Mouse (Mus musculus): ENCODE measurements around the gene Immt.

The Immt gene

GRCm38 (mm10) chr6:71830690-71831580 lies at the start of gene Immt:
Immt (plus strand) TSS chr6:71831331.
- peak; percentile 97 to 98 for DNase-seq (ENCODE audit: low spot score in 2 of 2)

GRCm38 (mm10) chr6:71783165-71783564 lies 48.0 kb upstream of the Immt start:
- DNase-seq (ENCODE audit: low spot score in 2 of 2), result no peak

- peak in 1 of 2 experiments; percentile 2 for DNase-seq (ENCODE audit: low spot score in 2 of 2)
Measured at GRCm38 (mm10) chr6:71788348-71788747, 42.8 kb upstream of the Immt start.

- DNase-seq (ENCODE audit: low spot score in 2 of 2), result no peak
Measured at GRCm38 (mm10) chr6:71791771-71792170, 39.4 kb upstream of the Immt start.

GRCm38 (mm10) chr6:71799391-71799790 lies 31.7 kb upstream of the Immt start:
- no peak for DNase-seq (ENCODE audit: low spot score in 2 of 2)

- peak; percentile 10 to 29 for DNase-seq (ENCODE audit: low spot score in 2 of 2)
Measured at GRCm38 (mm10) chr6:71801011-71801713, 30.0 kb upstream of the Immt start.

- no peak for DNase-seq (ENCODE audit: low spot score in 2 of 2)
Measured at GRCm38 (mm10) chr6:71801714-71802094, 29.4 kb upstream of the Immt start.

GRCm38 (mm10) chr6:71803609-71804008 lies 27.5 kb upstream of the Immt start:
- DNase-seq (ENCODE audit: low spot score in 2 of 2), result no peak

- DNase-seq (ENCODE audit: low spot score in 2 of 2), result peak; percentile 19 to 37
Measured at GRCm38 (mm10) chr6:71804061-71804829, 26.9 kb upstream of the Immt start.

- DNase-seq (ENCODE audit: low spot score in 2 of 2), result no peak
Measured at GRCm38 (mm10) chr6:71806713-71807112, 24.4 kb upstream of the Immt start.

- no peak for DNase-seq (ENCODE audit: low spot score in 2 of 2)
Measured at GRCm38 (mm10) chr6:71809890-71810289, 21.2 kb upstream of the Immt start.

- DNase-seq (ENCODE audit: low spot score in 2 of 2), result no peak
Measured at GRCm38 (mm10) chr6:71812820-71813219, 18.3 kb upstream of the Immt start.

GRCm38 (mm10) chr6:71819764-71820292 lies 11.3 kb upstream of the Immt start:
- no peak for DNase-seq (ENCODE audit: low spot score in 2 of 2)

GRCm38 (mm10) chr6:71823085-71823484 lies 8.0 kb upstream of the Immt start:
- peak in 1 of 2 experiments; percentile 5 for DNase-seq (ENCODE audit: low spot score in 2 of 2)

GRCm38 (mm10) chr6:71823488-71823887 lies 7.6 kb upstream of the Immt start:
- DNase-seq (ENCODE audit: low spot score in 2 of 2), result peak; percentile 87 to 90

- DNase-seq (ENCODE audit: low spot score in 2 of 2), result no peak
Measured at GRCm38 (mm10) chr6:71823961-71824360, 7.2 kb upstream of the Immt start.

- no peak for DNase-seq (ENCODE audit: low spot score in 2 of 2)
Measured at GRCm38 (mm10) chr6:71826869-71827268, 4.3 kb upstream of the Immt start, which contains the start of gene Mrpl35. Mrpl35 (minus strand) TSS chr6:71826969.

- DNase-seq (ENCODE audit: low spot score in 2 of 2), result no peak
Measured at GRCm38 (mm10) chr6:71829768-71830167, 1.4 kb upstream of the Immt start.

GRCm38 (mm10) chr6:71831581-71831960 lies 440 bp downstream of the Immt start:
- DNase-seq (ENCODE audit: low spot score in 2 of 2), result peak; percentile 95 to 97

GRCm38 (mm10) chr6:71836811-71837210 lies 5.7 kb downstream of the Immt start:
- DNase-seq (ENCODE audit: low spot score in 2 of 2), result no peak

- no peak for DNase-seq (ENCODE audit: low spot score in 2 of 2)
Measured at GRCm38 (mm10) chr6:71839815-71840214, 8.7 kb downstream of the Immt start.
